Mouse (Mus musculus) stomach, embryonic 14.5 days (tissue): Measurements from ENCODE around the gene Gpr62. TPM values are rescaled to one million over a fixed set of nuclear protein-coding genes. Genes with fewer than 3 reads are reported as not detected.

Source experiments
- ATAC-seq: fragments of 200-750 bp; cut with Nextera tagmentation; 2 replicates; pipeline ENCODE4 v1.8.0; 2017; ENCODE audit warnings: low read depth, moderate TSS enrichment; ENCODE audit not compliant: insufficient number of reproducible peaks, insufficient read depth, low FRiP score
- H3K27ac ChIP-seq: fragments of 300-500 bp; sonication (generic); 2 replicates; pipeline ENCODE4 v1.5.1; 2014; ENCODE audit warnings: mild to moderate bottlenecking, low read length, moderate library complexity, mixed read lengths
- H3K27me3 ChIP-seq: fragments of 300-500 bp; sonication (generic); 2 replicates; pipeline ENCODE4 v1.6.1; 2014; ENCODE audit warnings: low read length, control low read depth, mixed read lengths; ENCODE audit not compliant: control insufficient read depth, insufficient read depth
- H3K36me3 ChIP-seq: fragments of 300-500 bp; sonication (generic); 2 replicates; pipeline ENCODE4 v1.6.1; 2014; ENCODE audit warnings: mild to moderate bottlenecking, control low read depth, low read length, moderate library complexity, mixed read lengths; ENCODE audit not compliant: control insufficient read depth, insufficient read depth
- H3K4me1 ChIP-seq: fragments of 300-500 bp; sonication (generic); 2 replicates; pipeline ENCODE4 v1.6.1; 2014; ENCODE audit warnings: low read length, control low read depth, mixed read lengths; ENCODE audit not compliant: control insufficient read depth, insufficient read depth
- H3K4me2 ChIP-seq: fragments of 300-500 bp; sonication (generic); replicated peaks from 2 replicates; pipeline ENCODE4 v1.6.1; 2014; ENCODE audit warnings: low read depth, low read length, control low read depth
- H3K4me3 ChIP-seq: fragments of 300-500 bp; sonication (generic); 2 replicates; pipeline ENCODE4 v1.5.1; 2014; ENCODE audit warnings: low read depth, low read length, control low read depth
- H3K9ac ChIP-seq: fragments of 300-500 bp; sonication (generic); replicated peaks from 2 replicates; pipeline ENCODE4 v1.6.1; 2014; ENCODE audit warnings: low read depth, mild to moderate bottlenecking, control low read depth, low read length, moderate library complexity, mixed read lengths
- H3K9me3 ChIP-seq: fragments of 300-500 bp; sonication (generic); 2 replicates; pipeline ENCODE4 v1.6.1; 2016; ENCODE audit warnings: low read depth, low read length, control low read depth; ENCODE audit not compliant: control insufficient read depth
- WGBS: fragments of 180-500 bp; shearing (Covaris S2); extraction: QIAGEN DNeasy Blood & Tissue Kit; methylation state at CpG from one replicate; pipeline ENCODE4 v1.1.7; 2014; 5-methylcytosine and 5-hydroxymethylcytosine counted together
- polyA plus RNA-seq: library from polyadenylated mRNA; unstranded; fragments of >200 nt; fragmentation: Nextera tagmentation; extraction: Ambion mirVana; gene quantifications from 2 replicates; pipeline ENCODE4 v1.2.1, GENCODE M21; 2014

The Gpr62 gene
- polyA plus RNA-seq, 1 experiment from 2014 or later, result 0.68 TPM

DNA sequence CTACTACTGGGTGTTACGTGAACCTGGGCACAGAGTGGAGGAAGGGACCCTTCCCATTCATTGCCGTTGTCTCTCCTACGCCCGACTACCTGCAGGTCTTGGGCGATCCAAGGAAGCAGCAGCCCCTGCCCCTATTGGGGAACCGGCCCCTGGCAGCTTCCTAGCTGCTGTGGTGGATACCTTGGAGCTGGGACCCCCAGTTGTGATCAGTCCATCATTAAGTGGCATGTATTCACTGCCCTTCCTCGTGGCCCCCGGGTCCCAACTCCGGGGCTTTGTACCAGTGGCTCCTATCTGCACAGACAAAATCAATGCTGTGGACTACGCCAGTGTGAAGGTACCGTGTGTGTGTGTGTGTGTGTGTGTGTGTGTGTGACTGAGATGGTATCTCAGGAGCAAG is 14.4 kb downstream of the Gpr62 start:
- no peaks in the 10 kb centered on the region for H3K9me3 ChIP-seq
- ATAC-seq, result no peak
- 58% methylated on average over 11 of the region's 11 CpGs for WGBS
- H3K36me3 ChIP-seq, result no peaks in the 10 kb centered on the region
- H3K4me3 ChIP-seq, result no peak overlapping the region
- H3K4me1 ChIP-seq, result peaks cover 56% of the 10 kb centered on the region
- peak overlapping the region; percentile 6; the same call in 1 of the 2 replicates for H3K27ac ChIP-seq
- no peak overlapping the region for H3K9ac ChIP-seq
- no peak overlapping the region for H3K4me2 ChIP-seq
- no peaks in the 10 kb centered on the region for H3K27me3 ChIP-seq

- H3K36me3 ChIP-seq, result no peaks in the 10 kb centered on the region
- 4% methylated on average over 9 of the region's 9 CpGs for WGBS
- H3K27me3 ChIP-seq, result no peaks in the 10 kb centered on the region
- H3K4me1 ChIP-seq, result peaks cover 51% of the 10 kb centered on the region
- no peak overlapping the region for H3K4me3 ChIP-seq
- H3K4me2 ChIP-seq, result peak overlapping the region; percentile 19
- no peak for ATAC-seq
- no peaks in the 10 kb centered on the region for H3K9me3 ChIP-seq
- H3K9ac ChIP-seq, result no peak overlapping the region
- H3K27ac ChIP-seq, result peak overlapping the region; percentile 56
Observed at GRCm38 (mm10) chr9:106450661-106451060, 15.1 kb downstream of the Gpr62 start.

- H3K4me1 ChIP-seq, result peaks cover 49% of the 10 kb centered on the region
- ATAC-seq, result no peak
- no peak overlapping the region for H3K9ac ChIP-seq
- H3K4me3 ChIP-seq, result no peak overlapping the region
- no peaks in the 10 kb centered on the region for H3K36me3 ChIP-seq
- H3K4me2 ChIP-seq, result peak overlapping the region; percentile 19; the same call in 1 of the 2 replicates
- H3K9me3 ChIP-seq, result no peaks in the 10 kb centered on the region
- no peaks in the 10 kb centered on the region for H3K27me3 ChIP-seq
- peak overlapping the region; percentile 56; the same call in 1 of the 2 replicates for H3K27ac ChIP-seq
- 83% methylated on average over 8 of the region's 8 CpGs for WGBS
Observed at GRCm38 (mm10) chr9:106449947-106450346, 15.8 kb downstream of the Gpr62 start.

DNA sequence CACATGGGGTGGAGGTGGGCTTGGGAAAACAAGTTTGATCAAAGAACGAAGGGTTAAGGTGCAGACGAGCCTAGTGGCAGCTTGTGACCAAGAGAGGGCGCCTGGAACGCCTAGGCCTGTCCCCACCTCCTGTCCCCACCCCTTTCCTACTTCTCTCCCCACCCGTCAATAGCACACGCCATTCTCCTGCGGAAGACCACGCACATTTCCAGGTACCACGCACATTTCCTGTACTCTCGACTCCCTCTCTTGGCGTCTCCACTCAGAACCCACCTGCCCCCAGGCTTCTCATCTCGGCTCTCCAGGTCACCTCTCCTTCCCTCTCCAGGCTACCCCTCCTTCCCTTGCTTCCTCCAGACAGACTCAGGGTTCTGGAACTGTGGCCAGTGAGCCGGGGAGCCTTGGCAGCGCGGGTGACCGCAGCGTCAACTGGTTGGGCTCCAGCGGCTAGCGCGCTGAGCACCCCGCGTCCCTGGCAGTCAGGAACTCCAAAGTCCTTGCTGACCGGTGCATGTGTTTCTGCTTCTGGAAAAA is 17.2 kb downstream of the Gpr62 start:
- ATAC-seq, result 0 out of 2 replicates have a peak, but pooled peaks have one; percentile 35
- Histone ChIP-seq H3K9me3 (no peaks in the 10 kb centered on the region), H3K4me1 (peaks cover 49% of the 10 kb centered on the region), H3K9ac (peak overlapping the region; percentile 36; the same call in 1 of the 2 replicates), H3K4me2 (peak overlapping the region; percentile 86), H3K4me3 (peak overlapping the region; percentile 44), H3K36me3 (no peaks in the 10 kb centered on the region), H3K27ac (peak overlapping the region; percentile 66; the same call in 1 of the 2 replicates), H3K27me3 (no peaks in the 10 kb centered on the region)
- WGBS, result under 1% methylated on average over 23 of the region's 23 CpGs

- Histone ChIP-seq H3K4me3 (peak overlapping the region; percentile 44), H3K9me3 (no peaks in the 10 kb centered on the region), H3K4me1 (peaks cover 46% of the 10 kb centered on the region), H3K4me2 (peak overlapping the region; percentile 86), H3K36me3 (no peaks in the 10 kb centered on the region), H3K27ac (peak overlapping the region; percentile 66; the same call in 1 of the 2 replicates), H3K9ac (0 out of 2 replicates have a peak overlapping the region, but pooled peaks have one; percentile 36), H3K27me3 (no peaks in the 10 kb centered on the region)
- 39% methylated on average over 9 of the region's 9 CpGs for WGBS
- peak; percentile 7; the same call in 1 of the 2 replicates for ATAC-seq
Observed at GRCm38 (mm10) chr9:106447951-106448350, 17.8 kb downstream of the Gpr62 start.

DNA sequence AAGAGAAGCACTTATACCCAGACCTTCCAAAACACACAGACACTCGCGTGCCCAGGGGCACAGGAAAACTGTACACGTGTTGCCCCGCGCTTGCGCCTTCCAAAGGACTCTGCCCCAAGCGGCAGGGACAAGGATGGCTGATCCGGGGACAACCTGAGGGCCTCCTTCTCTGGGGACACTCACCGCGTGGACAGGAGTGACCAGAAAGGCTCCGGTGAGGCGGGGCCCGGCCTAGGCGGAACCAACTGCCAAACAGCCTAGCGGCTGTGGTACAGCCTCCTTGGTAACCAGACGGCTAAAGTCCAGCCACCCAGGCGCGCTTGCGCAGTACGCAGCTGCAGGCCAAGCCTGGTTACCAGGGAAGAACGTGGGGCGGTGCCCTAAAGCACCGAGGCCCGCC is 18.4 kb downstream of the Gpr62 start, which contains the start of the genes Abhd14b and Abhd14a:
Abhd14b (plus strand) TSS at position 112 of the 400 bp plus-strand sequence.
Abhd14a (minus strand) TSS at position 331 of the 400 bp plus-strand sequence.
- peak; percentile 88 for ATAC-seq
- Histone ChIP-seq H3K36me3 (no peaks in the 10 kb centered on the region), H3K9me3 (no peaks in the 10 kb centered on the region), H3K4me3 (peak within 1 kb of the TSS; percentile 44), H3K27me3 (no peaks in the 10 kb centered on the region), H3K9ac (peak within 1 kb of the TSS; percentile 36; the same call in 1 of the 2 replicates), H3K4me2 (peak within 1 kb of the TSS; percentile 86), H3K4me1 (peaks cover 40% of the 10 kb centered on the region), H3K27ac (peak within 1 kb of the TSS; percentile 66)
- under 1% methylated on average over 24 of the region's 24 CpGs for WGBS

DNA sequence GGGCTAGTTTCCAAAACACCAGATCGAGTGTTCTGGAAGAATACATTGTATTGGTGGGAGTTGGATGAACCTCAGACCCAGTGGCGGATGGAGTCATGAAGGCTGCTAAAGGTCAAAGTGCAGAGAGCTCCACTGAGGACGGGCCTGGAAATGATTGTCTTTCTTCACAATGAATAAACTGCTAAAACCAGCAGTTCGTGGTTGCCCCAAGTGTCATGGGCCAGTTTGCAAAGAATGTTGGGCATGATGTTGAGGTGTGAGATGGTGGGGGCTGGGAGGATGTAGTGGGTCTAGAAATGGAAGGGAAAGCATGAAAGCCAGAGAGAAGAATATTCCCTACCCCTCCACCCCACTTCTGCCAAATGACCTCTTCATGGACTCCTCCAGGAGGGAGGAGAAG is 20.9 kb downstream of the Gpr62 start:
- peaks cover 25% of the 10 kb centered on the region for H3K4me1 ChIP-seq
- H3K4me2 ChIP-seq, result no peak overlapping the region
- no peak overlapping the region for H3K9ac ChIP-seq
- H3K27ac ChIP-seq, result no peak overlapping the region
- H3K4me3 ChIP-seq, result no peak overlapping the region
- ATAC-seq, result no peak
- 76% methylated on average over 4 of the region's 4 CpGs for WGBS
- no peaks in the 10 kb centered on the region for H3K27me3 ChIP-seq
- no peaks in the 10 kb centered on the region for H3K9me3 ChIP-seq
- no peaks in the 10 kb centered on the region for H3K36me3 ChIP-seq

- WGBS, result 71% methylated on average over 5 of the region's 5 CpGs
- H3K4me3 ChIP-seq, result no peak overlapping the region
- peaks cover 13% of the 10 kb centered on the region for H3K4me1 ChIP-seq
- no peak overlapping the region for H3K4me2 ChIP-seq
- H3K27me3 ChIP-seq, result no peaks in the 10 kb centered on the region
- H3K9ac ChIP-seq, result no peak overlapping the region
- no peak overlapping the region for H3K27ac ChIP-seq
- no peak for ATAC-seq
- no peaks in the 10 kb centered on the region for H3K36me3 ChIP-seq
- no peaks in the 10 kb centered on the region for H3K9me3 ChIP-seq
Observed at GRCm38 (mm10) chr9:106442680-106443079, 23.1 kb downstream of the Gpr62 start.
